Mouse (Mus musculus) stomach, embryonic 16.5 days (tissue): Measurements from ENCODE around the gene Nkx2-5. TPM values are rescaled to one million over a fixed set of nuclear protein-coding genes. Genes with fewer than 3 reads are reported as not detected.

ENCODE experiments used
- ATAC-seq: fragments of 200-750 bp; cut with Nextera tagmentation; 2 replicates; pipeline ENCODE4 v1.8.0; 2017; ENCODE audit warnings: moderate number of reproducible peaks, moderate TSS enrichment; ENCODE audit not compliant: insufficient read depth, low FRiP score
- H3K27ac ChIP-seq: fragments of 300-500 bp; sonication (generic); 2 replicates; pipeline ENCODE4 v1.5.1; 2014; ENCODE audit warnings: low read length
- H3K27me3 ChIP-seq: fragments of 300-500 bp; sonication (generic); 2 replicates; pipeline ENCODE4 v1.6.1; 2014; ENCODE audit warnings: low read length, control low read depth, mixed read lengths; ENCODE audit not compliant: control insufficient read depth, insufficient read depth
- H3K36me3 ChIP-seq: fragments of 300-500 bp; sonication (generic); 2 replicates; pipeline ENCODE4 v1.6.1; 2014; ENCODE audit warnings: low read length; ENCODE audit not compliant: control insufficient read depth, insufficient read depth
- H3K4me1 ChIP-seq: fragments of 300-500 bp; sonication (generic); 2 replicates; pipeline ENCODE4 v1.6.1; 2014; ENCODE audit warnings: low read length, control low read depth, mixed read lengths; ENCODE audit not compliant: control insufficient read depth, insufficient read depth
- H3K4me2 ChIP-seq: fragments of 300-500 bp; sonication (generic); 2 replicates; pipeline ENCODE4 v1.6.1; 2014; ENCODE audit warnings: low read depth, low read length, mixed read lengths
- H3K4me3 ChIP-seq: fragments of 300-500 bp; sonication (generic); replicated peaks from 2 replicates; pipeline ENCODE4 v1.5.1; 2014; ENCODE audit warnings: mild to moderate bottlenecking, low read length
- H3K9ac ChIP-seq: fragments of 300-500 bp; sonication (generic); 2 replicates; pipeline ENCODE4 v1.6.1; 2014; ENCODE audit warnings: low read length
- H3K9me3 ChIP-seq: fragments of 300-500 bp; sonication (generic); replicated peaks from 2 replicates; pipeline ENCODE4 v1.6.1; 2016; ENCODE audit warnings: low read length, control low read depth; ENCODE audit not compliant: control insufficient read depth
- WGBS: fragments of 180-500 bp; shearing (Covaris S2); extraction: QIAGEN DNeasy Blood & Tissue Kit; methylation state at CpG from one replicate; pipeline ENCODE4 v1.1.7; 2014; 5-methylcytosine and 5-hydroxymethylcytosine counted together
- polyA plus RNA-seq: library from polyadenylated mRNA; unstranded; fragments of >200 nt; fragmentation: Nextera tagmentation; extraction: Ambion mirVana; gene quantifications from 2 replicates; pipeline ENCODE4 v1.2.1, GENCODE M21; 2015

The Nkx2-5 gene
- polyA plus RNA-seq, 1 experiment from 2014 or later = 4.6 TPM

GRCm38 (mm10) chr17:26882706-26883105, 37.9 kb upstream of the Nkx2-5 start:
- no peak for ATAC-seq
- 74% methylated on average over 1 of the region's 1 CpGs for WGBS

DNA sequence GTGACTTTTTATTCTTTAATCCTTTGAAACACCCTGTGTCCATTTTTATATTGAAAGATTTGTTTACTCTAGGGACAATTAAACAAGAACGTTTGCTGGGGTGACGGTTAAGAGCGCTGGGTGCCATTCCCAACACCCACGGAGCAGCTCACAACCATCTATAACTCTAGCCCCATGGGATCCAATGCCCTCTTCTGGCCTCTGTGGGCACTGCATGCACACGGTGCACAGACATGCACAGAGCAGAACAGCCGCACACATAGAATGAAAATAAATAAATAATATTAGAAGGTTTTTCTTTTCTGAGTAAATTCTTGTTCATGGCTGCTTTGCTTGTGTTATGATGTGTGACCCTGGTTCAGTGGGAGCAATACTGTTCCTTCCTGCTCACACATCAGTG, 34.4 kb upstream of the Nkx2-5 start:
- 84% methylated on average over 6 of the region's 6 CpGs for WGBS
- ATAC-seq = no peak
- no peaks in the 10 kb centered on the region for H3K36me3 ChIP-seq

More at GRCm38 (mm10) chr17:26882706-26883105, 37.9 kb upstream of the Nkx2-5 start:
- Histone ChIP-seq H3K9ac (no peak overlapping the region), H3K27ac (no peak overlapping the region), H3K27me3 (no peaks in the 10 kb centered on the region), H3K4me3 (no peak overlapping the region), H3K9me3 (no peaks in the 10 kb centered on the region), H3K36me3 (no peaks in the 10 kb centered on the region), H3K4me1 (peaks cover 15% of the 10 kb centered on the region), H3K4me2 (no peak overlapping the region)

DNA sequence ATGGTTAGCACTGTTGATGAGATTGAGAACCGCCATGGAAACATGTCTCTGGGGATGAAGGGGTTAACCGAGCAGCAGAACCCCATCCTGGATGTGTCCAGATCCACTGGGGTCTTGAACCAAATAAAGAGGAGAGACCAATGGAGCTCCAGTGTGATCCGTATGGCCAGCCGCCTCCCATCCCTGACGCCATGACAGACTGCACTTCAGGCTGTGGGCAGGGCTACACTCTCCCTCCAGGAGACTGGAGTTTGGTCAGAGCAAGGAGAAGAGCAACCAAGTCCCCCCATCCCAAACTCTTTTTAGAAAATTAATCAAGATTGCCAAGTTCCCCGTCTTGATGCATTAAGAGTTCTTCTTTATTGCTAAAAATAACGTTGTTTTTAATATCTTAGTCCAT, 33.1 kb upstream of the Nkx2-5 start:
- Histone ChIP-seq H3K4me2 (no peak overlapping the region), H3K4me3 (no peak overlapping the region), H3K27ac (no peak overlapping the region), H3K36me3 (no peaks in the 10 kb centered on the region), H3K9me3 (no peaks in the 10 kb centered on the region), H3K9ac (no peak overlapping the region), H3K27me3 (no peaks in the 10 kb centered on the region), H3K4me1 (no peaks in the 10 kb centered on the region)
- 71% methylated on average over 7 of the region's 7 CpGs for WGBS
- ATAC-seq = no peak

More for the DNA sequence above, 34.4 kb upstream of the Nkx2-5 start:
- Histone ChIP-seq H3K27ac (no peak overlapping the region), H3K9me3 (no peaks in the 10 kb centered on the region), H3K27me3 (no peaks in the 10 kb centered on the region), H3K4me3 (no peak overlapping the region), H3K4me1 (peaks cover 3% of the 10 kb centered on the region; the same call in 1 of the 2 replicates), H3K9ac (no peak overlapping the region), H3K4me2 (no peak overlapping the region)

GRCm38 (mm10) chr17:26874542-26874941, 29.7 kb upstream of the Nkx2-5 start:
- Histone ChIP-seq H3K4me3 (no peak overlapping the region), H3K9ac (no peak overlapping the region), H3K36me3 (no peaks in the 10 kb centered on the region), H3K4me2 (no peak overlapping the region), H3K27me3 (no peaks in the 10 kb centered on the region), H3K9me3 (no peaks in the 10 kb centered on the region), H3K27ac (no peak overlapping the region), H3K4me1 (no peaks in the 10 kb centered on the region)
- ATAC-seq = no peak
- WGBS = 73% methylated on average over 11 of the region's 11 CpGs

GRCm38 (mm10) chr17:26873502-26873901, 28.7 kb upstream of the Nkx2-5 start:
- H3K27me3 ChIP-seq = no peaks in the 10 kb centered on the region
- WGBS = 67% methylated on average over 8 of the region's 8 CpGs
- no peak overlapping the region for H3K4me2 ChIP-seq
- H3K9ac ChIP-seq = no peak overlapping the region
- H3K4me3 ChIP-seq = no peak overlapping the region
- H3K9me3 ChIP-seq = no peaks in the 10 kb centered on the region
- ATAC-seq = no peak
- H3K27ac ChIP-seq = no peak overlapping the region
- H3K4me1 ChIP-seq = no peaks in the 10 kb centered on the region
- H3K36me3 ChIP-seq = no peaks in the 10 kb centered on the region

DNA sequence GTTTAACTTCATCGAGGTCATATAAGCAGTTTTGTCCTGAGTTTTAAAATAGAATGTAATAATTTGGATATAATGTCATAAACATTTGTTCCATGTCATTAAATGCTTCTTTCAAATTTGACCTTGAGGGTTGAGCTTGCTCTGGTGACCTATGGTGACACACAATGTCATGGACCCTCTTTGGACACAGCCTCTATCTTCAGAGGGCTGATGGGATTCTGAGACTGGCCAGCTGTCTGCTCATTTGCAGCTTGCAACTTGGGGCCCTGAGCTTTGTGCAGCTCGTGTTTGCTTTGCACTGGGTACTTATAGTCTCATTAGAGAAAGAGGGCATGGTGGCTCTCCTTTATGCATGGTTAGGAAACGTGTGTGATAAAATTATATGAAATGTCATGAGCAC, 28.1 kb upstream of the Nkx2-5 start:
- Histone ChIP-seq H3K4me1 (no peaks in the 10 kb centered on the region), H3K9me3 (no peaks in the 10 kb centered on the region), H3K4me2 (no peak overlapping the region), H3K27me3 (no peaks in the 10 kb centered on the region), H3K9ac (no peak overlapping the region), H3K36me3 (no peaks in the 10 kb centered on the region), H3K27ac (no peak overlapping the region), H3K4me3 (no peak overlapping the region)
- ATAC-seq = no peak
- 51% methylated on average over 3 of the region's 3 CpGs for WGBS

DNA sequence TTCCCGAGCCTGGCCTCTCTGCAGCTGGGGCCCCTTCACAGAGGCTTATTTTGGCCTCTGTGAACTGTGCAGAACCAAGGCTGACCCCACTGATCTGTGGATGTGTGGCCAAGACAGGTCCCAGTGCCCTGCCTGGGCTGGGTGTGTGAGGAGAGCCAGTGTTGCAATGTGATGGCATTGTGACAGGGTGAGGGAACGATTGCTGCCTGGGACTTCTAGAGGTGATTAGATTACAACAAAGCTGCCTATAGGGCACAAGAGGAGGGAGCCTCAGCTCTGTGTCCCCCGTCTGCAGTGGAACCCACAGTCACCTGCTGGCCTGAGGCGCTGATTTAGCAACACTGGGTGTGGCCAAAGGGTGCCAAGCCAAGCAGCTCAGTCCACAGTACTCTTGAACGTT, 23.9 kb upstream of the Nkx2-5 start:
- H3K9me3 ChIP-seq = no peaks in the 10 kb centered on the region
- no peaks in the 10 kb centered on the region for H3K27me3 ChIP-seq
- 36% methylated on average over 5 of the region's 5 CpGs for WGBS
- no peaks in the 10 kb centered on the region for H3K4me1 ChIP-seq
- H3K4me2 ChIP-seq = no peak overlapping the region
- H3K27ac ChIP-seq = no peak overlapping the region
- H3K9ac ChIP-seq = no peak overlapping the region
- H3K36me3 ChIP-seq = no peaks in the 10 kb centered on the region
- H3K4me3 ChIP-seq = no peak overlapping the region
- ATAC-seq = no peak

DNA sequence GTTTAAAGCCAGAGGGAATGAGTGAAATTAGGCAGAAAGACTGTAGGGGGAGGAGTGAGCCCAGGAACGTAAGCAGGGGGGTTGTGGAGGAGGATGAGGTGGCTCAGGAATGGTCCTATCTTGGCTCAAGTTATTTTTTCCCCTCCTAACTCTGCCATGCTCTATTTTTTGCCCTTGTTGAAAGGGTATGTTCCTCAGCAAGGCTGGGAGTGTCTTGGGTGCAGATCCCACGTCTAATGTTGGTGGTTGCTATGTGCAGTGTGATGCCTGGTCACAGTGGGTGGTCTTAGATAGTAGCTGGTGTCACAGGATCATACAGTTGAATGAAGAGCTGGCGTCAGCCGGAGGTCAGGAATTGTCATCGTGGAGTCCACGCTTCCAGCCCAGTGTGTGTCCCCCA, 20.3 kb upstream of the Nkx2-5 start:
- Histone ChIP-seq H3K4me1 (peaks cover 4% of the 10 kb centered on the region; the same call in 1 of the 2 replicates), H3K4me2 (no peak overlapping the region), H3K4me3 (no peak overlapping the region), H3K36me3 (no peaks in the 10 kb centered on the region), H3K9ac (no peak overlapping the region), H3K27ac (no peak overlapping the region), H3K9me3 (peaks cover 6% of the 10 kb centered on the region; the same call in 1 of the 2 replicates), H3K27me3 (no peaks in the 10 kb centered on the region)
- 56% methylated on average over 6 of the region's 6 CpGs for WGBS
- no peak for ATAC-seq

- Histone ChIP-seq H3K27ac (no peak overlapping the region), H3K36me3 (no peaks in the 10 kb centered on the region), H3K9me3 (peaks cover 6% of the 10 kb centered on the region; the same call in 1 of the 2 replicates), H3K4me1 (peaks cover 4% of the 10 kb centered on the region; the same call in 1 of the 2 replicates), H3K27me3 (no peaks in the 10 kb centered on the region), H3K9ac (no peak overlapping the region), H3K4me2 (no peak overlapping the region), H3K4me3 (no peak overlapping the region)
- ATAC-seq = no peak
- 29% methylated on average over 5 of the region's 5 CpGs for WGBS
These were observed 19.5 kb upstream of the Nkx2-5 start for GRCm38 (mm10) chr17:26864343-26864742.

GRCm38 (mm10) chr17:26861793-26862192, 17.0 kb upstream of the Nkx2-5 start:
- ATAC-seq = no peak
- H3K4me2 ChIP-seq = no peak overlapping the region
- no peak overlapping the region for H3K27ac ChIP-seq
- H3K9ac ChIP-seq = no peak overlapping the region
- no peaks in the 10 kb centered on the region for H3K36me3 ChIP-seq
- no peak overlapping the region for H3K4me3 ChIP-seq
- peaks cover 17% of the 10 kb centered on the region for H3K27me3 ChIP-seq
- peaks cover 6% of the 10 kb centered on the region; the same call in 1 of the 2 replicates for H3K9me3 ChIP-seq
- H3K4me1 ChIP-seq = peaks cover 4% of the 10 kb centered on the region; the same call in 1 of the 2 replicates
- 38% methylated on average over 4 of the region's 4 CpGs for WGBS
